21 mouse cellular contexts compared by ENCODE assay signal in the genomic region with DNA sequence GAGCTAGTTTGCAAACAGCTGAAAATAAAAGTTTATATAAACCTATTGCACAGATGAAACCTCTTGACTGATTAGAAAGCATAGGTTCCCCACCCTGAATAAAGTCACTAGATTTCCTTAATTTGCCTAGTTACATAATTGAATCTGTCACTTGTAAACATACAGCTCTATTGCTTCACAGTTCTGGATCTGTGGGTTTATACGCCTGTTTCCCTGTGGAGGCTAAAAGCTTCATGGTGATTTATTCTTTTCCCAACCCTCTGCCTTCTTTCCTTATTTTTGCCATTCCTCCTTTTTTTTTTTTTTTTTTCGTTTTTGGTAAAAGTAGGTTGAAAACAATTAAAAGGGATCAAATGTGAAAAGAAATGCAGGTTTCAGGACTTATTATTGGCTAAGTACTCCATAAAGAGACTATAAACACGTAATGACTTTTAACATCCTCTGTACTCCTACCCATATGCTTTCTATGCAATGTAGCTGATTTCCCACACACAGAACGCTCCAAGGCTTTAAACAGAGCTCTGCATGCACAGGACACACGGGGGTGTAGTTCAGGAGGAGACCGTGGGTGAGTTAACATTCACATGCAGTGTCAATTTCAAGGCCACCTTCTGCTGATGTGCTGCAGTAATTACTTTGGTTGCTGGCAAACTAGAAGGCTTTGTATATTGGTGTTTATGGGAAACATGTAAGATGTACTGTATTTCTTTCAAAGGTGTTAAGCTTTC. TPM values are rescaled to one million over a fixed set of nuclear protein-coding genes. Genes with fewer than 3 reads are reported as not detected.
A peak's percentile ranks its signal among the peaks of the same experiment; 100 is the strongest.
DNase-seq lines count a peak whose midpoint lies in the region; ATAC-seq and TF ChIP-seq lines count a peak whose summit lies in the region.
"Had no signal": no experiment of that assay in that cellular context is flagged by ENCODE, and none has a peak within 500 bp of the region (broad histone marks: within the 10 kb centered on the region; RNA-seq: fewer than 3 reads in every experiment).

No protein-coding gene starts in this region.

- intact Hi-C loops in left cerebral cortex, postnatal 14 days (cut with DNase I): no loop called here
- intact Hi-C loops in left cerebral cortex, adult 2 months (cut with DNase I): loop anchor here (1.0 kb wide), 1 partner anchor 31 kb away; no protein-coding TSS in a partner anchor

- DNase-seq in frontal cortex, postnatal 14 days (ENCODE audit: low spot score in 2 of 2): no peak
- DNase-seq in layer of hippocampus, adult 2 months (ENCODE audit: low spot score in 2 of 2): no peak
- DNase-seq in layer of hippocampus, adult 11-12 months (ENCODE audit: low spot score): no peak
- DNase-seq in left cerebral cortex, postnatal 14 days (ENCODE audit: low spot score in 2 of 2): peak; percentile 13 to 28
- DNase-seq in left cerebral cortex, adult 2 months (ENCODE audit: extremely low spot score in 1 of 2, low spot score in 2 of 2): no peak
- DNase-seq in right cerebral cortex, postnatal 36 days (ENCODE audit: low spot score in 2 of 2): peak; percentile 17 to 34
- no peak for DNase-seq in right cerebral cortex, postnatal 25 days
- DNase-seq: adrenal gland, postnatal 10 days; B cell, adult 2 months; cerebellum, adult 11-12 months; cerebellum, adult 9-10 months; cerebellum, postnatal 25 days; gastrocnemius, postnatal 36 days; heart, adult 2 months; heart, postnatal 14 days had no signal

- TF ChIP-seq CTCF in layer of hippocampus, adult 2 months (conservative IDR thresholded peaks at IDR 0.05): no peak
- TF ChIP-seq CTCF in left cerebral cortex, adult 2 months (IDR thresholded peaks at IDR 0.05): no peak

- peak; percentile 99 for ATAC-seq in frontal cortex, adult (ENCODE audit: low TSS enrichment)
- ATAC-seq: CD4-positive, CD25-positive, alpha-beta regulatory T cell, adult 4 months; forebrain, embryonic 15.5 days had no signal

- H3K4me3 ChIP-seq in layer of hippocampus, adult 2 months: no peak overlapping the region
- H3K4me3 ChIP-seq in left cerebral cortex, adult 2 months: no peak overlapping the region
- H3K4me3 ChIP-seq: embryonic facial prominence, embryonic 12.5 days; forebrain, embryonic 15.5 days; heart, adult 2 months; heart, embryonic 15.5 days had no signal

- peak overlapping the region; percentile 80 for H3K27ac ChIP-seq in layer of hippocampus, adult 2 months
- H3K27ac ChIP-seq in left cerebral cortex, adult 2 months: no peak overlapping the region
- H3K27ac ChIP-seq: embryonic facial prominence, embryonic 12.5 days; forebrain, embryonic 15.5 days; heart, adult 2 months; heart, embryonic 15.5 days; hindbrain, embryonic 14.5 days had no signal

RNA-seq across cellular contexts. Expression of gene Ppp3r1, which starts 20.6 kb away (rescaled TPM):
- 100 to 1,000 TPM; 877 to 906 TPM for total RNA-seq in layer of hippocampus, adult 2 months (2021)
- total RNA-seq in left cerebral cortex, postnatal 14 days (2021): 100 to 1,000 TPM; 697 to 717 TPM
- total RNA-seq in left cerebral cortex, adult 2 months (2021): 100 to 1,000 TPM; 688 to 716 TPM

RNA-seq across cellular contexts. Expression of gene Wdr92, which starts 43.4 kb away (rescaled TPM):
- 10 to 100 TPM in 1 of 2 experiments, 1 to 10 TPM in 1; 9.5 to 10.2 TPM for total RNA-seq in layer of hippocampus, adult 2 months (2021)
- 1 to 10 TPM; 6.0 to 6.8 TPM for total RNA-seq in left cerebral cortex, postnatal 14 days (2021)
- total RNA-seq in left cerebral cortex, adult 2 months (2021): 1 to 10 TPM; 6.7 to 8.8 TPM

Comparison
In these comparisons a context has a peak if more than half of its experiments do, and no peak if none do; other contexts are left out.
1. DNase-seq: peak in left cerebral cortex, postnatal 14 days (2 of 2) and right cerebral cortex, postnatal 36 days (2 of 2); none in frontal cortex, postnatal 14 days (0 of 2), layer of hippocampus, adult 2 months (0 of 2), layer of hippocampus, adult 11-12 months (single experiment), left cerebral cortex, adult 2 months (0 of 2) and right cerebral cortex, postnatal 25 days (single experiment).